8 mouse cellular contexts compared by ENCODE assay signal in the genomic region with DNA sequence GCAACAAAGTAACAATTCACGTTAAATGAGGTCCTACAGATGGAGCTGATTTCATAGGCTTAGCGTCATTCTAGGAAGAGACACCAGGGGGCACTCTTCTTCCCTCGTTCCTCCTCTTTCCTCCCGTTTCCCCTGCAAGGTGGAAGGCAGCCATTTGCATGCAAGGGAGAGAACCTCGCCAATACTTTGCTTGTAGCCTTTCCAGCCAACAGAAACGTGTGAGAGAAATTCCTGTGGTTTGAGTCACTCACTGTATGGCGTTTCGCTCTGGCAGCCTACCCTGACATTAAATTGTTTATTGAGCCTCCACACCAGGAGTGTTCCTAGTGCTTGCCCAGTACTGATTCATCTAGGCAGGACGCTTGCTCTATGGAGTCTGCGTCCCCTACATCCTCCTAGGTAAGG.
A peak's percentile ranks its signal among the peaks of the same experiment; 100 is the strongest.
DNase-seq lines count a peak whose midpoint lies in the region; ATAC-seq lines count a peak whose summit lies in the region.

No protein-coding gene starts in this region.

- no peak overlapping the region for H3K27ac ChIP-seq in hindbrain, embryonic 16.5 days (ENCODE audit: low read depth, low read length)

- ATAC-seq in hindbrain, embryonic 16.5 days = peak; percentile 70

- no peaks in the 10 kb centered on the region for H3K4me1 ChIP-seq in hindbrain, embryonic 16.5 days (ENCODE audit: control insufficient read depth, insufficient read depth, low read depth, low read length)

- WGBS in hindbrain, embryonic 16.5 days = 13% methylated on average over 10 of the region's 10 CpGs

- peak overlapping the region; percentile 24 for H3K4me2 ChIP-seq in hindbrain, embryonic 16.5 days (ENCODE audit: low read length)

- peak; percentile 89 for DNase-seq in R1 (ENCODE audit: low read depth, low spot score)
- DNase-seq in cerebellum, postnatal 10 days = peak; percentile 91 to 94
- peak; percentile 62 to 73 for DNase-seq in frontal cortex, postnatal 25 days (ENCODE audit: low spot score in 2 of 2)
- peak; percentile 60 to 78 for DNase-seq in layer of hippocampus, postnatal 36 days
- DNase-seq in lung, postnatal 25 days (ENCODE audit: low spot score) = peak; percentile 76
- DNase-seq in retina, postnatal 1 day = peak; percentile 88
- DNase-seq in spleen, adult 12 weeks (ENCODE audit: low spot score) = no peak

- no peak overlapping the region for H3K9ac ChIP-seq in hindbrain, embryonic 16.5 days (ENCODE audit: low read depth, low read length)

- H3K9me3 ChIP-seq in hindbrain, embryonic 16.5 days (ENCODE audit: control insufficient read depth, low read length) = no peaks in the 10 kb centered on the region

- no peaks in the 10 kb centered on the region for H3K36me3 ChIP-seq in hindbrain, embryonic 16.5 days (ENCODE audit: control insufficient read depth, insufficient read depth, low read length)

- H3K4me3 ChIP-seq in hindbrain, embryonic 16.5 days (ENCODE audit: low read length) = no peak overlapping the region

- no peaks in the 10 kb centered on the region for H3K27me3 ChIP-seq in hindbrain, embryonic 16.5 days (replicated peaks; ENCODE audit: control insufficient read depth, insufficient read depth, low read length)
